Mouse (Mus musculus) midbrain, embryonic 13.5 days (tissue): Measurements from ENCODE around the gene AC124108.1. TPM values are rescaled to one million over a fixed set of nuclear protein-coding genes. Genes with fewer than 3 reads are reported as not detected.

Experiments
- ATAC-seq: fragments of 200-750 bp; cut with Nextera tagmentation; 2 replicates; pipeline ENCODE4 v1.8.0; 2017; ENCODE audit warnings: mild to moderate bottlenecking, moderate TSS enrichment, moderate library complexity
- H3K27ac ChIP-seq: fragments of 300-500 bp; sonication (generic); 2 replicates; pipeline ENCODE4 v1.5.1; 2015; ENCODE audit warnings: inconsistent platforms, mild to moderate bottlenecking, moderate library complexity
- H3K27me3 ChIP-seq: fragments of 300-500 bp; sonication (generic); 2 replicates; pipeline ENCODE4 v1.6.1; 2015; ENCODE audit warnings: mild to moderate bottlenecking, inconsistent platforms
- H3K36me3 ChIP-seq: fragments of 300-500 bp; sonication (generic); 2 replicates; pipeline ENCODE4 v1.6.1; 2015; ENCODE audit warnings: mild to moderate bottlenecking, inconsistent platforms
- H3K4me1 ChIP-seq: fragments of 300-500 bp; sonication (generic); replicated peaks from 2 replicates; pipeline ENCODE4 v1.6.1; 2015; ENCODE audit warnings: inconsistent platforms
- H3K4me2 ChIP-seq: fragments of 300-500 bp; sonication (generic); replicated peaks from 2 replicates; pipeline ENCODE4 v1.6.1; 2015; ENCODE audit warnings: moderate library complexity, mild to moderate bottlenecking, inconsistent platforms
- H3K4me3 ChIP-seq: fragments of 300-500 bp; sonication (generic); replicated peaks from 2 replicates; pipeline ENCODE4 v1.5.1; 2015; ENCODE audit warnings: mild to moderate bottlenecking, inconsistent platforms
- H3K9ac ChIP-seq: fragments of 300-500 bp; sonication (generic); replicated peaks from 2 replicates; pipeline ENCODE4 v1.6.1; 2015; ENCODE audit warnings: mild to moderate bottlenecking, inconsistent platforms
- H3K9me3 ChIP-seq: fragments of 300-500 bp; sonication (generic); 2 replicates; pipeline ENCODE4 v1.6.1; 2016; ENCODE audit warnings: mild to moderate bottlenecking, inconsistent platforms
- WGBS: fragments of 180-500 bp; shearing (Covaris S2); methylation state at CpG from one replicate; pipeline ENCODE4 v1.1.7; 2015; 5-methylcytosine and 5-hydroxymethylcytosine counted together
- microRNA counts: library from miRNA; unstranded; fragments of <30 nt; microRNA quantifications from one replicate; lab custom pipeline; 2016
- microRNA-seq: library from miRNA; unstranded; fragments of <30 nt; microRNA quantifications from one replicate; pipeline ENCODE4, GENCODE M21; 2016
- polyA plus RNA-seq: library from polyadenylated mRNA; unstranded; fragments of >200 nt; fragmentation: Nextera tagmentation; extraction: Ambion mirVana; gene quantifications from 2 replicates; pipeline ENCODE4 v1.2.1, GENCODE M21; 2015

AC124108.1 gene
- polyA plus RNA-seq, 1 experiment from 2014 or later = 6.1 TPM

DNA sequence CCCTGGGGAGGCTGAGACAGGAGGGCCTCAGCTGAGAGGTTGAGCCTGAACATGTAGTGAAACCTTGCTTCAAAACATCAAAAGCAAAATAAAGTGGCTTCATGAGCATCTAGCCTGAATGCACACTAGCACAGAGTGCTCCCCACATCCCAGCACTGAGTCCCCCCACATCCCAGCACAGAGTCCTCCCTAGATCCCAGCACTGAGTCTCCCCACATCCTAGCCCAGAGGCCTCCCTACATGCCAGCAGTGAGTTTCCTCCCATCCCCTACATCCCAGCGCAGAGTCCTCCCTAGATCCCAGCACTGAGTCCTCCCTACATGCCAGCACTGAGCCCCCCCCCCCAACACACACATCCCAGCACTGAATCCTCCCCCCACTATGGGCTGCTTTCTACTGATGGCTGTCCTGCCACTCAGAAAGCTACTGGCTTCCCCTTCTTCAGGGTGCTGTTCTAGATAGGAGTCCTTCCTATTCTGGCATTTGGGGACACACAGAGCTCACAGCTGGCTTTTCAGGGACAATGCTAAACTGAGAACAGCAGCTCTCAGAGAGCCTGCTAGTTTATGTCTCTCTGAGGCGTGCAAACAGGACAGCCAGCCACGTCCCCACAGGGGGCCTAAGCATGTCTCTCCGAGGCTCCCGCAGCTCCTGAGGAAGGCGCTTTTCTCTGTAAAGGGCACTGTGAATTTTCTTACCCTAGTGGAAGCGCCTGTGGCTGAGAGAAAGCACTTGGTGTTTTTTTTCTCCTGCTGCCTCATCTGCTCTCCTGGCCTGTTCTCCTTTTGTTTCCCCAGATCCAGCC is 40.4 kb downstream of the AC124108.1 start:
- 0 out of 2 replicates have a peak, but pooled peaks cover 2% of the 10 kb centered on the region for H3K27me3 ChIP-seq
- H3K27ac ChIP-seq = peak overlapping the region; percentile 64
- 26% methylated on average over 7 of the region's 7 CpGs for WGBS
- H3K4me1 ChIP-seq = peaks cover 8% of the 10 kb centered on the region
- no peak overlapping the region for H3K4me2 ChIP-seq
- peaks cover 5% of the 10 kb centered on the region for H3K36me3 ChIP-seq
- H3K9ac ChIP-seq = peak overlapping the region; percentile 44; the same call in 1 of the 2 replicates
- no peaks in the 10 kb centered on the region for H3K9me3 ChIP-seq
- no peak overlapping the region for H3K4me3 ChIP-seq
- ATAC-seq = peak; percentile 62

GRCm38 (mm10) chr1:132233566-132233965 is 42.3 kb downstream of the AC124108.1 start:
- no peak overlapping the region for H3K9ac ChIP-seq
- H3K27me3 ChIP-seq = 0 out of 2 replicates have a peak, but pooled peaks cover 2% of the 10 kb centered on the region
- H3K4me3 ChIP-seq = no peak overlapping the region
- 0 out of 2 replicates have a peak, but pooled peaks have one; percentile 60 for ATAC-seq
- H3K4me2 ChIP-seq = no peak overlapping the region
- WGBS = 25% methylated on average over 12 of the region's 12 CpGs
- no peak overlapping the region for H3K27ac ChIP-seq
- H3K4me1 ChIP-seq = peaks cover 8% of the 10 kb centered on the region
- H3K9me3 ChIP-seq = no peaks in the 10 kb centered on the region
- H3K36me3 ChIP-seq = peaks cover 5% of the 10 kb centered on the region

- Histone ChIP-seq H3K36me3 (peaks cover under 1% of the 10 kb centered on the region; the same call in 1 of the 2 replicates), H3K4me1 (peaks cover 8% of the 10 kb centered on the region), H3K27ac (no peak overlapping the region), H3K27me3 (0 out of 2 replicates have a peak, but pooled peaks cover 2% of the 10 kb centered on the region), H3K9me3 (no peaks in the 10 kb centered on the region), H3K4me3 (no peak overlapping the region), H3K9ac (no peak overlapping the region), H3K4me2 (no peak overlapping the region)
- WGBS = 76% methylated on average over 9 of the region's 9 CpGs
- ATAC-seq = no peak
Observed at GRCm38 (mm10) chr1:132234757-132235273, 43.6 kb downstream of the AC124108.1 start.

DNA sequence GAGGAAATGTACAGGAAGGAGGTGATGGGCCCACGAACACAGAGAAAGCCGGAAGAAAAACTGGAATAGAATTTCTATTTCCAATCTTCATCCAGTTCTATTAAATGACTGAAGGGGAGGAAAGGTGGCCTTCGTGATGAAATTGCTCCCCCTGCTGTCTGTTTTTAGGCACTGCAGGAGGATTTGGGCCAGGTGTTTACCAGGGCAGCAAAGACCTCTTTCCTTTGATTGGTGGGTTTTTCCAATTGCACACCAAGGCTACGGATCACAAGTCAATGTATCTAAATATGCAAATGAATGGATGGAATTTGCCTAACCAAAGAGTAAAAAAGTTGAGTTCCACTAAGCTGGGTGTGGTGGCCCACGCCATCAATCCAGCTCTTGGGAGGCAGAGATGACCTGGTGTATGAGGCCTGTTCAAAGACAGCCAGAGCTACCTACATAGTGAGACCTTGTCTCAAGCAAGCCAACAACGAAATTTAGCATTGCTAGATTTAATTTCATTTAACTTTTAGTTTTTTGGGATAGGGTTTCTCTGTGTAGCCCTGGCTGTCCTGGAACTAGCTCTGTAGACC is 46.4 kb downstream of the AC124108.1 start:
- no peaks in the 10 kb centered on the region for H3K9me3 ChIP-seq
- 20% methylated on average over 6 of the region's 6 CpGs for WGBS
- no peak overlapping the region for H3K4me3 ChIP-seq
- H3K9ac ChIP-seq = no peak overlapping the region
- H3K4me1 ChIP-seq = no peaks in the 10 kb centered on the region
- no peak for ATAC-seq
- no peaks in the 10 kb centered on the region for H3K27me3 ChIP-seq
- H3K27ac ChIP-seq = no peak overlapping the region
- no peak overlapping the region for H3K4me2 ChIP-seq
- H3K36me3 ChIP-seq = no peaks in the 10 kb centered on the region; the same call in 1 of the 2 replicates

GRCm38 (mm10) chr1:132245010-132245409 is 53.8 kb downstream of the AC124108.1 start:
- no peak for ATAC-seq
- Histone ChIP-seq H3K27ac (no peak overlapping the region), H3K27me3 (no peaks in the 10 kb centered on the region), H3K36me3 (no peaks in the 10 kb centered on the region), H3K4me3 (no peak overlapping the region), H3K9me3 (no peaks in the 10 kb centered on the region), H3K9ac (no peak overlapping the region), H3K4me2 (no peak overlapping the region), H3K4me1 (no peaks in the 10 kb centered on the region)
- WGBS = 83% methylated on average over 5 of the region's 5 CpGs

GRCm38 (mm10) chr1:132246137-132246536 is 54.9 kb downstream of the AC124108.1 start:
- Histone ChIP-seq H3K4me3 (no peak overlapping the region), H3K27me3 (no peaks in the 10 kb centered on the region), H3K9me3 (no peaks in the 10 kb centered on the region), H3K9ac (no peak overlapping the region), H3K36me3 (no peaks in the 10 kb centered on the region), H3K4me1 (no peaks in the 10 kb centered on the region), H3K27ac (no peak overlapping the region), H3K4me2 (no peak overlapping the region)
- 72% methylated on average over 6 of the region's 6 CpGs for WGBS
- no peak for ATAC-seq

DNA sequence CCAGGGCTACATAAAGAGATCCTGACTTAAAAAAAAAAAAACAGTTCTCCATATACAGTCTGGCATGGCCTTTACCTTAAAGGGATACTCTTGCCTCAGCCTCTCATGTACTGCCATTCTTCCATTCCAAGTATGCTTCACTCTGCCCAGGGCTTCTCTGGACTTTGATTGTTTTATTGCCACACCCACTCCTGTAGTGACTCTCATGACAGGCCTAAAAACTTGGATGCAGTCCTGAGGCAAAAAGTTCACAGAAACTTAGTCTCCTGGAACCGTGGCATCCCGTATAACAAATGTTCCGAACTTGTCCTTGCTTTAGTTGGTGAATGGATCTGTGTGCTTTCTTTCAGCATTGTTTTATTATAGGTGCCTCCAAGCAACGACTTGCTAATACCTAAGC is 55.4 kb downstream of the AC124108.1 start:
- no peak overlapping the region for H3K27ac ChIP-seq
- no peaks in the 10 kb centered on the region for H3K9me3 ChIP-seq
- no peaks in the 10 kb centered on the region for H3K4me1 ChIP-seq
- no peak overlapping the region for H3K4me2 ChIP-seq
- no peaks in the 10 kb centered on the region for H3K27me3 ChIP-seq
- no peaks in the 10 kb centered on the region for H3K36me3 ChIP-seq
- H3K9ac ChIP-seq = no peak overlapping the region
- H3K4me3 ChIP-seq = no peak overlapping the region
- WGBS = 87% methylated on average over 4 of the region's 4 CpGs
- no peak for ATAC-seq

DNA sequence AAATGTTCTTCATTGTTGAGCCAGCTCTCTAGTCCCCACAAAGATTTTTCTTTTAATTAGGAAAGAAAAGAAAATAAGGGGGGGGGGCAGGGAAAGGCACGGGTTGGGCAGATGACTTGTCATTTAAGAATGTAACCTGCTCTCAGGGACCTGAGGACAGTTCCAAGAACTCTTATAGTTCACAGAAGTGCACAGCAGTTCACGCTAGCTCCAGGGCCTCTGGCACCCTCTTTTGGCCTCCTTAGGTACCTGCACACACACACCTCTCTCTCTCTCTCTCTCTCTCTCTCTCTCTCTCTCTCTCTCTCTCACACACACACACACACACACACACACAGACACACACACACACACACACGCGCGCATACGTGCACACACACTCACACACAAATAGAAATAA is 63.2 kb downstream of the AC124108.1 start:
- Histone ChIP-seq H3K9me3 (no peaks in the 10 kb centered on the region), H3K4me3 (no peak overlapping the region), H3K27ac (no peak overlapping the region), H3K4me2 (no peak overlapping the region), H3K36me3 (peaks cover 6% of the 10 kb centered on the region; the same call in 1 of the 2 replicates), H3K4me1 (no peaks in the 10 kb centered on the region), H3K9ac (no peak overlapping the region), H3K27me3 (no peaks in the 10 kb centered on the region)
- WGBS = 81% methylated on average over 6 of the region's 6 CpGs
- no peak for ATAC-seq

MicroRNAs within 50 kb of the gene (microRNA counts, 519-probe panel; counts per million panel counts)
- 5,787 counts per million, percentile 94 among the panel's probes with 10 or more counts for microRNA mmu-miR-135b (lab: Ali Mortazavi, UCI)

Small RNA genes within 50 kb of the gene (microRNA-seq; reads per million reads assigned to microRNA genes)
- 12,001 reads per million, percentile 96 among the genes with 10 or more reads in this experiment for gene Mir135b

Other genes with a start within 250 kb of the AC124108.1 start
- 9.5 and 12.9 TPM in 2 replicates for gene Slc45a3, start 228.5 kb upstream of the AC124108.1 start, polyA plus RNA-seq
- gene Elk4, start 183.8 kb upstream of the AC124108.1 start, polyA plus RNA-seq = 10.9 and 12.6 TPM in 2 replicates
- 7.3 and 8.0 TPM in 2 replicates for gene Mfsd4a, start 123.4 kb upstream of the AC124108.1 start, polyA plus RNA-seq
- 0.32 and 0.41 TPM in 2 replicates for gene Cdk18, start 51.8 kb upstream of the AC124108.1 start, polyA plus RNA-seq
- 19.5 and 22.5 TPM in 2 replicates for gene Lemd1, start within 50 bp of the AC124108.1 start, polyA plus RNA-seq
- gene Gm10188, start 38.3 kb downstream of the AC124108.1 start, polyA plus RNA-seq = 0.58 and 1.1 TPM in 2 replicates
- 6.3 and 6.7 TPM in 2 replicates for gene Klhdc8a, start 107.2 kb downstream of the AC124108.1 start, polyA plus RNA-seq
- gene Nuak2, start 124.7 kb downstream of the AC124108.1 start, polyA plus RNA-seq = 53.5 and 56.3 TPM in 2 replicates
- gene Tmcc2, start 199.8 kb downstream of the AC124108.1 start, polyA plus RNA-seq = 21.0 and 26.1 TPM in 2 replicates
- 10.9 and 12.9 TPM in 2 replicates for gene Dstyk, start 226.1 kb downstream of the AC124108.1 start, polyA plus RNA-seq